Mouse (Mus musculus): ENCODE data around the gene Enthd1.
"Not testable (repeated sequence)": the region's sequence is repeated elsewhere in the genome, so short reads cannot be mapped to it uniquely, and the experiment has no call there.

The Enthd1 gene

DNA sequence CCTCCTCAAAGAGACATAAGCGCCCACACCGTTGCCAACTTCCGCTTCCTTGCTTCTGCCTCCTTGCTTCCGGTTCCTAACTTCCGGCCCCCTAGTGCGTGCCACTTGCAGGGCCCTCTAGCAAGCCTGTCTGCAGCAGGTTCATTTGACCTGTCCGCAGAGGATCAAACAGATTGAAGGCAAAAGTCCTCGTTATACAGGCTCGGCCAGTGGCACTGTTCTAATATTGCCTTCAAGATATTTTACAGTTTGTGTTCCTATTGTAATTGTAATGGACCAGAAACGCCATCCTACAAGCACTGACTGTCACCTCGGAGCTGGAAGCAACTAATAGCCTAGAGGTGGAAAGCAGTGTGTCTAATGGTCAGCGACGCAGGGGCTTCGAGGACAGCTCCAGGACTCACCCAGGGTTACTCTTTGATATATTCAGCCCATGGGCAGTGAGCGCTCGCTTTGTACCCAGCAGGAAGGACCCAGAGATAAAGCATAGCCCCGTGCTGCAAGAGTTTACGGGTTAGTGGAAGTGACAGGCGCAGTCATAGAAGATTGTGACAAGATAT is at the start of gene Enthd1:
Gene Enthd1 (minus strand): TSS at position 51 of the 560 bp plus-strand sequence.
- in situ Hi-C loops (cut with MboI; ENCODE audit: low pct_unique_long_range_greater_than_20kb in 1 of 2, low sequenced_read_pairs in 2 of 2, unreplicated experiment in 1 of 2): no loop called here

DNA sequence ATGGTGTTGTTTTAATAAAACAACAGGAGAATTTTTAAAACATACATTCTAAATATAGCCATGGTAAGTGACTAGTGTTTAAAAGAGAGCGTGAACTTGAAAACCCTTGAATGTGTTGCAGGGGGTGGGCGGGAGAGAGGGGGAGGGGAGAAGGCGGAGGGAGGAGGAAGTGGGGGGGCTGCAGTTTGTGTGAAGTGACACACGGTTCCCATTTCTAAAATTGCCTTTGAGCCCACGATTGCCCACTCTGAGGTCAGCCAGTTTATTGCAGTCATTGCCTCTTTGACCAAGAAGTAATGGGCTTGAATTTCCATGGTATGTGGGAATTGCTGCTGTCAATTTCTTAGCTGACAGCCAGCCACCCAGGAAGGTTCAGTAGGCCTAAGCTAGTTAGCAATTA is 48.9 kb upstream of the Enthd1 start:
- in situ Hi-C loops (cut with MboI; ENCODE audit: low pct_unique_long_range_greater_than_20kb in 1 of 2, low sequenced_read_pairs in 2 of 2, unreplicated experiment in 1 of 2): no loop called here

DNA sequence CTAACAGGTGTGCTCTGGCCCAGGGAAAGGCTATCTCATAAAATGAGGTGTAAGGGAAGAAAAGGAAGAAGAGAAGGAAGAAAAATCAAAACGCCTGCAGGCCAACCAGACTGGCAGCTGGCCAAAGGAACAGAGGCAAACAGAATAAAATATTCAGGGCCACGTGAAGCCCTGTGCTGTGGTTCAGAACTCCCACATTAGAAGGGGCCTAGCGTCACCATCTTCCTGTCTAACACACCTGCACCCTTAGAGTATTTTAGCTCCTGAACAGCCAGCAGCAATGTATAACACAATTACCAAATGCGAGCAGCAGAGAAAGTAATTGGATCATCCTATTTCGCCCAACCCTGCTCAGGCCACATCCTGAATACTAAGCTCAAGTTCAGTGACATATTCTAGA is 46.5 kb upstream of the Enthd1 start:
- in situ Hi-C loops (cut with MboI; ENCODE audit: low pct_unique_long_range_greater_than_20kb in 1 of 2, low sequenced_read_pairs in 2 of 2, unreplicated experiment in 1 of 2): no loop called here

DNA sequence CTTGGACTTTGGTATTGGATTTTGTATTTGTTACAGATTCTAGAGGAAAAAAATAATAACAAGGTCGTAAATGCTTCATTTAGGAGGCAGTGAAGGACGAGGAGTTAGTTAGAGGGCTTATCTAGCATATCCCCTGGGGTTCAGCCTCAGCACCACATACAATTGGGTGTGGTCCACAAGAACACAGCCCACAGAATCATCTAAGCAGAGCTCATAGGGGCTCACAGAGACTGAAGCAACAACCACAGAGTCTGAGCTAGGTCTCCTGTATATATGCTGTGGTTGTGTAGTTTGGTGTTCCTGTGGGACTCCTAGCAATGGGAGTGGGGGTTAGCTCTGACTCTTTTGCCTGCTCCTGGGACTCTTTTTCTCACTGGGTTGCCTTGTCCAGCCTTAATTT is 45.4 kb upstream of the Enthd1 start:
- in situ Hi-C loops (cut with MboI; ENCODE audit: low pct_unique_long_range_greater_than_20kb in 1 of 2, low sequenced_read_pairs in 2 of 2, unreplicated experiment in 1 of 2): no loop called here

DNA sequence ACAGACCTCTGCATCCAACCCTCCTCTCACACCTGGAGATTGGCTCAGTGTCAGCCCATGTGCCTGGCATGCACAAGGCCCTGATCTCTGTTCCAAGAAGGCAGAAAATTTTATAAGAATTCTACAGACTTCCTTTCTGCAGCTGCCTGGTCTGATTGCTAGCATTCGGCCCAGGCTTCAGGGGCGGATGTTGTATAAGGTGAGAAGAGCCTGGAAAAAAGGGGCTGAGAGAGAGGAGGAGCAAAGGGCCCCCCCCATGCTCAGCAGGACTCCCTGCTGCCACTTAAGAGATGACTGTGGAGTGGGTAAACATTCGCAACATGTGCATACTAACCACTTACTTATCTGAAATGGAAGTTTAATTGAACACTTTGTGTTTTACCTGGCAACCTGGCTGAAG is 43.0 kb upstream of the Enthd1 start:
- in situ Hi-C loops (cut with MboI; ENCODE audit: low pct_unique_long_range_greater_than_20kb in 1 of 2, low sequenced_read_pairs in 2 of 2, unreplicated experiment in 1 of 2): no loop called here

DNA sequence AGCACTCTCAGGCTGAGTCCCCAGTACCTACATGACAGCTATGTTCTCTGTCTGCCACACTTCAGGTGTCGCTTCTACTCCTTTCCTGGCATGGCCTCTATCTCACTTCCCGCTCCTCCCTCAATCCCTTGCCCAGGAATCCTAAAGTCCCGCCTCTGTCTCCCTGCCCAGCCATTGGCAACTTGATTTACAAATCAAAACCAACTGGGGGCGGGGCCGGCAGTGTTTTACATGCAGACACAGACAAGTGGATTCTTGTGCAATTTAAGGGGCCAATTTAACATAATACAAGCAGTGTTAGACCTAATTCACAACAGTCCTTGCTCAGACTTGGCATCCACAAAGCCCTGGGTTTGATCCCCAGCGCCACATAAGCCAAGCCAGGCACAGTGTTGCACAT is 39.1 kb upstream of the Enthd1 start:
- in situ Hi-C loops (cut with MboI; ENCODE audit: low pct_unique_long_range_greater_than_20kb in 1 of 2, low sequenced_read_pairs in 2 of 2, unreplicated experiment in 1 of 2): no loop called here

DNA sequence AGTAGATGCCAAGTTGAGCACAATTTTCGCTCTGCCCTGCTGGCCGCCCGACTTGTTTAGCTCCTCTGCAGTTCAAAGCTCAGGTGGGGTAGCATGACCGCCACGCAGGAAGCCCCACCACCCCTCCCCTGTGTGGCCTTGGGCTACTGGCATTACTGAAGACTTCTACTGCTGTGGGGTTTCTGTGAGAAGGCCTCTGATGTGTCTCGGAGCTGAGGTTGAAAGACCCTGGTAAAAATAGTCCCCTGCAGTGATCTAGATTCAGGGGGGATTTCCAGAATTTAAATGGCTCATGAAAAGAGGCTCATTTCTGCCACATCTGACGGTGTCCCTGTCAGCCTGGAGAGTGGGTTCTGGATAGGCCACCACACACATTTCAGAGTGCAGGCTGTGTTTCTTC is 37.5 kb upstream of the Enthd1 start:
- in situ Hi-C loops (cut with MboI; ENCODE audit: low pct_unique_long_range_greater_than_20kb in 1 of 2, low sequenced_read_pairs in 2 of 2, unreplicated experiment in 1 of 2): no loop called here

- in situ Hi-C loops (cut with MboI; ENCODE audit: low pct_unique_long_range_greater_than_20kb in 1 of 2, low sequenced_read_pairs in 2 of 2, unreplicated experiment in 1 of 2): no loop called here
Observed at GRCm38 (mm10) chr15:80601456-80601855, 36.5 kb upstream of the Enthd1 start.

GRCm38 (mm10) chr15:80599843-80600242 is 34.9 kb upstream of the Enthd1 start:
- in situ Hi-C loops (cut with MboI; ENCODE audit: low pct_unique_long_range_greater_than_20kb in 1 of 2, low sequenced_read_pairs in 2 of 2, unreplicated experiment in 1 of 2): no loop called here

DNA sequence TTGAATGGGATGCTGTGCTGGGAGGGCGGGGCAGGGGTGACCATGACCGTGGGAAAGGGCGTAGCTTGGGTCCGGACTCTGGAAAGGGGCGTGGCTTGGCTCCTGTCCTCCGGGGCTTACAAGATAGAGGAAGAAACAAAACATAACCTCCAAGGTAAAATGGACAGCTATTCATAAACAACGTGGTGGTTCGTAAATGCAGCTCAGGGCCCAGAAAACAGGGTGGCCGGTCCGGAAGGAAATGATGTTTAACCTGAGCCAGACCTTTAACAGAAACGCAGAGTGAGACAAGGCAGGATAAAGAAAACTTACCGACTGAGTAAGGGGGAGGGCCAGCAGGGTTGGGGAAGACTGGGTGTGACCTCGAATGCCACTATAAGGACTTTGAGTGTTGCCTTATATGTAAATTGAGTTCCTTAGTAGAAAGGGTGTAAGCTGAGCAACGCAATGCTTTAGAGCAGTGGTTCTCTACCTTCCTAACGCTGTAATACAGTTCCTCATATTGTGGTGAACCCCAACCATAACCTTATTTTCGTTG is 34.3 kb upstream of the Enthd1 start:
- in situ Hi-C loops (cut with MboI; ENCODE audit: low pct_unique_long_range_greater_than_20kb in 1 of 2, low sequenced_read_pairs in 2 of 2, unreplicated experiment in 1 of 2): no loop called here

DNA sequence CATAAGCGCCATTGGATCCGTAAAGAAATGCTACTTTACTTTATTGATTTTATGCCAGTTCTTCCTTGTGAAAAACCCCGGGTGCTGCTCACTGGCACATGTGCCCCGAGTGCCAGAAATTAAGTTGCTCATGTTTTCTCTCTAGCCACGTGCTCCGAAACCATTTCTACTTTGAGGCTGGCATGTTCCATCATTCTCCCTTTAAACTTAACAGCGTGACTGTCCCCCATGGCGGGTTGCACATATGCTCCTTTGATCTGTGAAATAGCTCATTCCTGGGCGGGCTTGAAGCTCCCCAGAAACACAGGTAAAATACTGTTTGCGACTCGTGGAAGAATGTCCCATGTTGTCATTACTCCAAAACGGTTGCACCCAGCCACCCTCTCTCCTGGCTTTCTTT is 33.8 kb upstream of the Enthd1 start:
- in situ Hi-C loops (cut with MboI; ENCODE audit: low pct_unique_long_range_greater_than_20kb in 1 of 2, low sequenced_read_pairs in 2 of 2, unreplicated experiment in 1 of 2): no loop called here

DNA sequence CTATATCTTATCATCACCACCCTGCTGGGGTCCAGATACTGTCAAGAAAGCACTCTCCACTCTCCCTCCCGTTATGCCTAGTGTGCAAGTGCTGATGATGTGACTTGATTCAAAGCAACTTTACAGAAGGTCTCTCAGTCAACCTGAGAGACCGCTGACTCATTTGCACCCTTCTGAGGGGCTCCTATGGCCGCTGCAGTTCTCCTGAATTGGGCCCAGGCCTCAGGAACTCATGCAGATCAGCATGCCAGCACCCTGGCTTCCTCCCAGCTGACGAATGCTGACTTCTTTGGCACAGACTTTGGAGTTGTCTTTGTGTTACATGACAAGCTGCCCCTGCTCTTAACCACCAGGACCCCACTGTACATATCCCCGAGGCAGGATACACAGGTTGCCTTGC is 28.9 kb upstream of the Enthd1 start:
- in situ Hi-C loops (cut with MboI; ENCODE audit: low pct_unique_long_range_greater_than_20kb in 1 of 2, low sequenced_read_pairs in 2 of 2, unreplicated experiment in 1 of 2): no loop called here

DNA sequence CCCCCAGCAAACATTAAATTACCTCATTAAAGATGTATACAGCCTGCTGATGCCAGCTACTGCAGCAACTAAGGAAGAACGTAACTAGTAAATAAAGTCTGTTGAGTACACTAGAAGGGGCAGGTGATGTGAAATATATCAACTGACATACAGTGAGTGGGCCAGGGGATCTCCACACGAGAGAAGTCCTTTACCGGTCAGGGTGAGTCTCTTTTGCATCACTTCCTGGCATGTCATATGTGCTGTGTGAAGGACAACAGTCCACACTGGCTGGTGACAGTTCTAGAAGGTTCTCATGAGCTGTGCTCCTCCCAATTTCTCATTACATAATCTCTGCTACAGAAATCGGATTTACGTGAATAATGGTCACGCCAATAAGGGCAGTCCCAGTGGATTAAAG is 27.8 kb upstream of the Enthd1 start:
- in situ Hi-C loops (cut with MboI; ENCODE audit: low pct_unique_long_range_greater_than_20kb in 1 of 2, low sequenced_read_pairs in 2 of 2, unreplicated experiment in 1 of 2): no loop called here

- in situ Hi-C loops (cut with MboI; ENCODE audit: low pct_unique_long_range_greater_than_20kb in 1 of 2, low sequenced_read_pairs in 2 of 2, unreplicated experiment in 1 of 2): no loop called here
Observed at GRCm38 (mm10) chr15:80590641-80591040, 25.7 kb upstream of the Enthd1 start.

DNA sequence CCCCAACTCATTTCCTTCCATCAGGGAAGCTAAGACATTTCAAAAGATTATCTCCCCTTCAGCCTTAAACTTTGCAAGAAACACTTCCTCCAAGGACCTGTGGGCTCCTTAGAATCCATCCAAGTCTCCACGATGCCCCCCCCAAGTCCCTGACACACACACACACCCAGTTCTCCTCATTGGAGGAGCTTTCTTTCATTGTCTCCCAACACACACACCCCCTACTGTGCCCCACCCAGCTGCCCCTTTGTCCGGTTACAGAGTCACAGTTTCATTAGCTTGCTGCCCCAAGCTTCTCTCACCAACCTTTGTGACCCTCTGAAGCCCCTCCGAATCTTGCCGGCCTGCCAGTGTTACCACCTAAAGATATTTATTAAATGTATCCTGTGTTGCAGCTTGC is 21.3 kb upstream of the Enthd1 start:
- in situ Hi-C loops (cut with MboI; ENCODE audit: low pct_unique_long_range_greater_than_20kb in 1 of 2, low sequenced_read_pairs in 2 of 2, unreplicated experiment in 1 of 2): no loop called here

DNA sequence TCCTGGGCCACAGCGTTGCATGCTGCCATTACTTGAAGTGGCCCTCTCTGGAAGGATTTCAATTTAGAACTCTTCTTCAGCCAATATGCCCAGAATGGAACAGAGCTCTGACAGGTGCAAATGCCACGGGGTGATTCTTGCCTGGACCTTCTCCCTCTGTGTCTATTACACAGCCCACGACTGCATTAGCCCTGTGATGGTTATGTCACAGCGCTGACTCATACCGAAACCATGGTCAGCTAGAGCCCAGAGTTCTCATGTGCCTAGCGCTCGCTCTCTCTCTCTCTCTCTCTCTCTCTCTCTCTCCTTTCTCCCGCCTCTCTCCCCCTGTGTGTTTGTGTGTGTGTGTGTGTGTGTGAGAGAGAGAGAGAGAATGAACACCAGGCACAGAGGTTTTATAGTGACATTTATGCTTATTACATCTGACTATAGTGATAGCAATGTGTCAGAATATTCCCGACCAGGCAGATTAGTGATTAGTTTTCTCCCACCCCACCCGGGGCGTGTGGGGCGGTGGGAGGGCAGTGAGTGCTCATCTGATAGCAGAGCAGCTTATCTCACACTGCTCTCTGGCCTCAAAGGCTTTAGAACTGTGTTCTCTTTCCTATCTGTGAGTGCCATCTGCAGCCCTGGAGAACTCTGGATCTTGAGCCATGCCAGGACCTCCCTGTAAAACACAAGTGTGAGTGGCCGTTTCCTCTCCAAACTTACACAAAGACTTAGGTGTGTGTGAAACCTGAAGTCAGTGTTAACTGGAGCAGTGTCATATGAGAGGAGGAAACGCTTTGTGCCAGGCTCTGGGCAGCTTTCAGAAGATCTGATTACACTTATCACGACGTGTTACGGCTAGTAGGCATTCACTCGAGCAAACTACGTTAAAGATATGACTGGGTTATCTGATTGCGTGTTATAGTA is 17.9 kb upstream of the Enthd1 start:
- in situ Hi-C loops (cut with MboI; ENCODE audit: low pct_unique_long_range_greater_than_20kb in 1 of 2, low sequenced_read_pairs in 2 of 2, unreplicated experiment in 1 of 2): no loop called here

- in situ Hi-C loops (cut with MboI; ENCODE audit: low pct_unique_long_range_greater_than_20kb in 1 of 2, low sequenced_read_pairs in 2 of 2, unreplicated experiment in 1 of 2): not testable (repeated sequence)
Observed at GRCm38 (mm10) chr15:80580585-80580984, 15.6 kb upstream of the Enthd1 start.

DNA sequence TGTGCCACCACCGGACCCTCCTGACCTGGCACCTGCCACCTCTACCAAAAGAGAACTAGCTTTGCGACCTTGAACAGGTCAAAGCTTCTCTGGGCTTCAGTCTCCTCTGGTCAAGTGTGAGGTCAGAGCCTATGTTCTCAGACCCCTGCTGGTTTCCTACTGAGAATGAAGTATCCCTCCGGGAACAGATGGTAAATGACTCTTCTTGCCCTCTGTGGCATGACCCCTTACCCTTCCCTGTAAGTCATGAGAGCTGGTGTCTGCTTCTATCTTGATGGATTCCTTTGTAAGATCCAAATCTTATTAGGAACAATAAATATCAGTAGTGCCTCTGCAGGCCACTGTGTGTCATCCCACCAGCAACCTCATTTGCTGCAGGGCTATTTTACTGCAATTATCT is 14.2 kb upstream of the Enthd1 start:
- in situ Hi-C loops (cut with MboI; ENCODE audit: low pct_unique_long_range_greater_than_20kb in 1 of 2, low sequenced_read_pairs in 2 of 2, unreplicated experiment in 1 of 2): no loop called here

DNA sequence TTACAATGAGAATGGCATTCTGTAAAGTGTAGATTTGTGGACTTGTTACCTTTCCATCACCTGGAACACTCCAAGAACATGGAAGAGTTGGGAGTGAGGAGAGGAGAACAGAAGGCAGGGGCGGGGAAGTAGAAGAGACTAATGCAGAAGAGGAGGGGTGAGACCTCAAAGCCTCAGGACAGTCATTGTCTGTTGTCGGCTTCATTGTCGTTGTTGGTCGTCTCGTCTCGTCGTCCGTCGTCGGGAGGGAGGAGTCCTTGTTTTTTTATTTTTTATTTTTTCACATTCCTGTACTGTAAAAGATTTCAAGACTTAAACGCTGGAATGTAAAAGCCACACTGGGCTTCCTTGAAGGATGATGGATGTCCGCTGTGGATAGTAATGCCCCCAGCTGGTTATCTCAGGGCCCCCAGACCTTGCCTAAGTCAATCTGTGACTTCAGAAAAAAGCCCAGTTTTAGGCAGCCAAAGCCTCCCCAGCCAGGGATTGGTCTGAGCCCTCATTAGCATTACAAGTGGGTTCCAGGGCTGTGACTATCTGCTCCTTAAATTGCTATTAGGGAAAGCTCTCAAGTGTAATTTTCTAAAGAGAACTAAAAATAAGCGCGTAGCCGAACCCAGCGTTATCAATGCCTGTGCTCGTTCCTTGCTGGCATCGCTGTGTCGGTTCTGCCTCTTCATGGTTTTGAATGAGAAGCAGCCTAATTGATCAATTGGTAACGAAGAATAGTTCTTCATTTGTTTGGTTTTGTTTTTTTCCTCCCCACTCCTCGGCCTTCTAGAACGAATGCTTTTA is 12.4 kb upstream of the Enthd1 start:
- in situ Hi-C loops (cut with MboI; ENCODE audit: low pct_unique_long_range_greater_than_20kb in 1 of 2, low sequenced_read_pairs in 2 of 2, unreplicated experiment in 1 of 2): no loop called here
